Mouse (Mus musculus): ENCODE measurements around the gene Gba.

Gene Gba

DNA sequence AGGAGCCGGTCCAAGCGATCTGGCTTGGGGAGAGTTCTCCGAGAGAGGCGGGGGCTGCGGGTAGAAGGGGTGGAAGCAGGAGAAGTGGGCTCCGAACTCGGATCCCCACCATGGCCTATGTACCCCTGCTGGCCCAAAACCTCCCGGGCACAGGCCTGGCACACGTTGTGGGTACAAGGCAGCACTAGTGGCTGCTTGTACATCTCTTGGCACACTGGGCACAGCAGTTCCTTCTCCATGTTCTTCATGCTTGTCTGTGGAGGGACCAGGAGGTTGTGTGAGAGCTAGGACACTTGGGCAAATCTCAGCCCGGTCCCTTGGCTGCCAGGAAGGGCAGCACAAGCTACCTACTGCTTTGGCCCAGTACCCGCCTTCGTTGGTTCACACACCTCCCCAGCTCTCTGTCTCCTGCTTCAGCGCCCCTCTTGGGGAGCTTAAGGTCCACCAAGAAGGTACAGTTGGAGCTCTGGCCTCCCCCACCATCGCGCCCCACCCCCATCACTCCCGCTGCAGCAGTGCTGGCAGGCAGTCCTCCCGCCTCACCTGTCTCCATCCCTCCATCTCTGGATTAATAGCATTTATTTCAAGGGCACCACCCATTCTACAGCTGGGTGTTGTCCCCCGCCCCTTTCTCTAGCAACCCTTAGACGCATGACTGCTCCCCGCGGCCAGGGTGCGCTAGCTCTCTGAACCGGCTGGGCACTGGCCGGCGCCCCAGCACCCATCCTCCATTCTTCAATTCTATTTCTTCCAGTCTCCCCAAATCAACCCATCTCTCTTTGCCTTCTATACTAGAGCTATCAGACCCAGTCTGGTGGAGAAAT is 41.6 kb downstream of the Gba start:
- DNase-seq = peak; percentile 49 to 56

DNA sequence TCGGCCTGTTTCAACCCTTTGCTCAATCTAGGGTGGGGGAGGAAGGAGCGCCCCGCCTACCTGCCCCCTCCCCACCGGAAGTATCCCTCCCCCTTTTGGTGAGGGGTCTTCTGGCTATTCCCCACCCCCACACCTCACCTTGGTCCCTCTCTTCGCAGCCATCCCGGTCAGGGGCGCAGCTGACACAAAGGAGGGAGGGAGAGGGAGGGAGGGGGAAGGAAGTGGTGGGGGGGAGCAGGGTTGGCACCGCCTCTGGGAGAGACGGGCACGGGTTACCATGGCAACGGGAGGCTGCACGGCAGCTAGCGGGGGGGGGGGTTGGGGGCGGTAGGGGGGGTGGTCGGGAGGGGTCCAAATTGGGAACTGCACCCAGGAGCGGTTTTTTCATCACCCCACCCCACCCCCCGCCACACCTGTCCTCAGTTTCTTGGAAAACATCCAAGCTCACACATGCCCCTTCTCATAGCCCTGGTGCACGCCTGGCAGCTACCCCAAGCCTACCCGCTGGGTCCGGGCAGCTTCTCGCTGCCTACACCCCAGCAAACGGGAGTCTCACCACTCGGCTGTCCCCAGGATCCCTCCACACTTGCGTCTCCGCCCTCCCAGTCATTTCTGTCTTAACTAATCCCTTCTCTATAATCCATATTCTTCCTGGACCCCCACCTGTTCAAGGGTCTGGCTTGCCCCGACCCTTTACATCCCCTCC is 42.4 kb downstream of the Gba start:
- no peak for DNase-seq

DNA sequence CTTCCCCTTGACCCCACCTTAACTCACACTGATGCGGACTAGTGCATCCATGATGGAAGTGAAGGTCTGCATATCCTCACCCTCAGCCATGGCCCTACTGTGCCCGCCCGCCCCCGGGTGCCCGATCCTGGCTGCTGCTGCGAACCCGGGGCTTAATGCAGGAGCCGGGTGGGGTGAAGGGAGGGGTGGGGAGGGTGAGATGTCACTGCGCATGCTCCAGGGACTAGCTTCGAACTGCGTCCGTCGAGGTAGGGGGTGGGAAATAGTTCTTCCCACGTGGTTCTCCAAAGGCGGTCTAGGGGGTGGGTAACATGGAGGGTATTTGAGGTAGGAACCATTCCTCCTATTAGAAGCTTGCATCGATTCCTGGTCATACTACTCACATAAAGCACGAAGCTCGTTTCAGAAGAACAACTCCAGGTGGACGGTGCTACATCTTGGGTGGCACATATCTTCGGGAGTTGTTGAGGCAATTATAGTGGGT is 43.0 kb downstream of the Gba start, which contains the start of gene Krtcap2:
TSS of gene Krtcap2 (plus strand) at position 279 of the 484 bp plus-strand sequence.
- DNase-seq = no peak

DNA sequence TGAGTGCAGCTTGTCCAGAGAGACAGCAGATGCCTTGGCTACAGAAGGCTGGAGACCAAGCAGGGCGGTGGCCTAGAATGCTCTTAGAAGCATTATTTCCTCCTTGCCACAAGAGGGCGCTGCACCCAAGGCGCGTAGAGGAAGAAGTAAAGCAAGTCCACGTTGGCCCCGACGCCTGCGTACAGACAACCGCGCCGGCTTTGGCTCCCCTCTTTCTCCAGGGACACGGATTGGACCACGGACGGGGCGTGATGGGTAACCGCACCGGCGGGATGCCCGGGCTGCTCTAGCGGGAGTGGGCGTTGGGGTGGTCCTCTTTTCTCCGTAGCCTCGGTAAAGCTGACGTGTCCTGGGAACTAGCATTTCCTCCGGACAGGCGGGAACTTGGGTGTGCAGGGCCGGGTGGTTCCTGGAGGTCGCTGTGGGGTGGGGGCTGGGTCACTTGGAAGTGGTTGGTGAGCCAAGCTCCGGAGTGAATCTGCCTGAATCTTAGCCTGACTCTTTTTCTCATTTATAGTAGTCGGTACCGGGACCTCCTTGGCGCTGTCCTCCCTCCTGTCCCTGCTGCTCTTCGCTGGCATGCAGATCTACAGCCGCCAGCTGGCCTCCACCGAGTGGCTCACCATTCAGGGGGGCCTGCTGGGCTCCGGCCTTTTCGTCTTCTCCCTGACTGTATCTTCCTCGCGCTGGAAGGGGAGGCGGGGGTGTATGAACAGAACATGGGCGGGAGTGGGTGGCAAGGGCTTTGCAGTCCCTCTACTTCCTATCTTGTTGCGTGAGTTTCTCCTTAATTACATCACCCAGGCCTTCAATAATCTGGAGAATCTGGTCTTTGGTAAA is 43.8 kb downstream of the Gba start, which contains the start of gene Trim46:
TSS of gene Trim46 (minus strand) at position 49 of the 840 bp plus-strand sequence.
- peak; percentile 89 for DNase-seq

DNA sequence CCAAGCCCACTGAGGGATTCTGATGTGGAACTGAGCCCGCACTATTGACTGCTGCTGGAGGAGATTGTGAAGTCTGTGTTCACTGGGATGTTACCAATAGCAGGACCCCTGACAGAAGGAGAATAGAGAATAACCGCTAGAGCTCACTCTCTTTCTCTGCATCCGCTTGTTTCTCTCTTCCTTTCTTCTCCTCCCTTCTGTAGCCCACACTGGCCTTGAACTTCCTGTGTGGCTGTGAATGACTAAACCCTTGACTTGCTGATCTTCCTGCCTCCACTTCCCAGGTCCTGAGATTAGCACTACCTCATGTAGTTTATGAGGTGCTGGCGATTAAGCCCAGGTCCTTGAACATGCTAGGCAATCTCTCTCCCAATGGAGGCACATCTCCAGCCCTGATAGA is 44.7 kb downstream of the Gba start:
- DNase-seq = no peak

DNA sequence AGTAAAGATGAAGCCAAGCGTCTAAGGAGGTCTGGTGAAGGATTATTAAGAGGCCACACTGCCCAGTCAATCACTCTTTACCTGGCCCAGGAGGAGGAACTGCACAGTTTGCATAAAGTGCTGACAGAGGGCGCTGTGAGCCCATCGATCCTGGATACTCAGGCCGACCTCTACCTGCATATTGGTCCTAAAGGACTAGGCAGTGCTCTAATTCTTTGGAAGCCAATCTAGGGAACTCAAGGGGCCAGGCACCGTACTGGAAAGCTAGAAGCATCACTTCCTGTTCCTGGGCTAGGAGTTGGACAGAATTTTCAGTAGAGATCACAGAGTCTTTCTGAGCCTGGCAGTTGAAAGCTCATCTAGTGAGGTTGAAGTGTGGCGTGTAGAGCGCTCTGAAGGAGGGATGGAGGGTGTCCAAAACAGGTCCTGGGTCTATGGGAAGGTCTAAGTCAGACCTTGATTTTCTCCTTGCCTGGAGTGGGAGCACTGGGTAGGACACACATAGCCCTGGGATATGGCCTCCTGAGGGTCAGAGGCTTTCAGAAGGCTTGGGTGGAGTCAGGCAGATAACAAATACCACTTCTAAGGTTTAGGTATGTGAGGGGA is 47.8 kb downstream of the Gba start:
- DNase-seq = peak; percentile 85 to 88

DNA sequence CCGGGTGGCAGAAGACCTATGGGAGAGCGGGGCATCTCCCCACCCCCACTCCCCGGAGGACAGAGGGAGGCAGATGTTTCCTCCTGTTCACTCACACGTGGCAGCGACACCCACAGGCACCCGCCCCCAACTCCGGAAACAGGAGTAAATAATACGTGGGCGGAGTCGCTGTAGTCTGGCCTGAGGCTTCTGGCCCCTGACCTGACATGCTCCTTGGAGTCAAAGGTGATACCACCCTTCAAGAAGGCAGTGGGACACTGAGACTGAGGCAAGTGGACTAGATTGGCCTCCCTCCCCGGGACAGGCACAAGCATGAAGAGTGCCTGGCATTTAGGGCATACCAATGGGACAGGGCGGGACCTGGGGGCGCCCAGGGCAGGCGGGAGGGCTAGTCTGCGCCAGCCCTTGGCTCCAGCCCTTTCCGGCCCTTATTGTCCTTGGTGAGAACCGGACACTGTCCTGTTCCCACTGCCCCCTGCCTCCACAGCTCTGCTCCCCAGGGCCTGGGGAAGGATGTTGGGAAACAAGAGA is 48.7 kb downstream of the Gba start:
- peak; percentile 69 to 77 for DNase-seq

DNA sequence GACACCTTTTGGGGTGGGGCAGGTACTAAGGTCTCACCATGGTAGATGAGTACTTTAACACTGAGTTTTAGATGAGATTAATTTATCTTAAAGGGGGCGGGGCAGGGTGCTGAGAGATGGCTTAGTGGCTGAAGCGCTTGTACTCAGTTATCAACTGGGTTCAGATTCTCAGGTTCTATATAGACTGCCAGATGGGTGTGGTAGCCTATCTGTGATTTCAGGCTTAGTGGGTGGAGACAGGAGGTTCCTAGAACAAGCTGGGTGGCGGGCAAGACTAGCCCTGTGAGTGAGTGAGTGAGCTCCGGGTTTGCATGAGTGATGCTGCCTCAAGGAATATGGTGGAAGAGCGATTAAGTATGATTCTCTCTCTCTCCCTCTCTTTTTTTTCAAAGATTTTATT is 52.3 kb downstream of the Gba start:
- DNase-seq = no peak

DNA sequence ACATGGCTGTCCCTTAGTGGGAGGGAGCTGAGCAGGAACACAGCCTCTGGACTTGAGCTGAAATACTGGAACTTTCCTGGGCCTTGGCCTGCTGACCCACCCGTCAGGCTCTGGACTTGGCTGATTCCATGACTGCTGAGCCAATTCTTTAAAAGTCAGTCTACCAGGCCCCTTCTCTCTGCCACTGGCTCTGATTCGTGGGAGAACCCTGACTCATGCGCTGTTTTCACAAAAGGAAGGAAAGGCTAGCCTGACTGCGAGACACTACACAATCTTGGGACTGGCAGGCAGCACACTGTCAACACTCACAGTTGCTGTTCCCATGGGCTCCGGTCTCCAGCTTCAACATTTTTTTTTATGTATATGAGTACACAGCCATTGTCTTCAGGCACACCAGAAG is 53.4 kb downstream of the Gba start:
- no peak for DNase-seq

All from kidney, adult 8-10 months (tissue).